Mouse (Mus musculus) mesoderm, embryonic 11.5 days (tissue): ENCODE data around the gene Arntl2.
"Not testable (repeated sequence)": the region's sequence is repeated elsewhere in the genome, so short reads cannot be mapped to it uniquely, and the experiment has no call there.

ENCODE experiments used
- DNase-seq: peaks from one replicate; pipeline ENCODE4 v3.0.0-alpha.2; 2012; ENCODE audit warnings: low read depth, low spot score

Arntl2 gene

GRCm38 (mm10) chr6:146847402-146847801 is 51.5 kb downstream of the Arntl2 start:
- no peak for DNase-seq

GRCm38 (mm10) chr6:146848281-146848680 is 52.4 kb downstream of the Arntl2 start:
- no peak for DNase-seq

- no peak for DNase-seq
Measured at GRCm38 (mm10) chr6:146850050-146850449, 54.2 kb downstream of the Arntl2 start, which contains the start of gene Smco2. Gene Smco2 (plus strand): TSS chr6:146850104.

GRCm38 (mm10) chr6:146851916-146852315 is 56.1 kb downstream of the Arntl2 start:
- no peak for DNase-seq

GRCm38 (mm10) chr6:146852739-146853138 is 56.9 kb downstream of the Arntl2 start:
- DNase-seq = no peak

- DNase-seq = no peak
Measured at GRCm38 (mm10) chr6:146855185-146855584, 59.3 kb downstream of the Arntl2 start.

GRCm38 (mm10) chr6:146857386-146857785 is 61.5 kb downstream of the Arntl2 start:
- no peak for DNase-seq

- no peak for DNase-seq
Measured at GRCm38 (mm10) chr6:146863154-146863553, 67.3 kb downstream of the Arntl2 start.

- not testable (repeated sequence) for DNase-seq
Measured at GRCm38 (mm10) chr6:146864370-146864769, 68.5 kb downstream of the Arntl2 start.

- DNase-seq = no peak
Measured at GRCm38 (mm10) chr6:146865701-146866100, 69.8 kb downstream of the Arntl2 start.

GRCm38 (mm10) chr6:146871975-146872374 is 76.1 kb downstream of the Arntl2 start:
- no peak for DNase-seq

- DNase-seq = no peak
Measured at GRCm38 (mm10) chr6:146874415-146874814, 78.6 kb downstream of the Arntl2 start.

- no peak for DNase-seq
Measured at GRCm38 (mm10) chr6:146876820-146877219, 81.0 kb downstream of the Arntl2 start.

GRCm38 (mm10) chr6:146877425-146878045 is 81.7 kb downstream of the Arntl2 start:
- DNase-seq = no peak

GRCm38 (mm10) chr6:146878926-146879325 is 83.1 kb downstream of the Arntl2 start:
- no peak for DNase-seq

- no peak for DNase-seq
Measured at GRCm38 (mm10) chr6:146879856-146880255, 84.0 kb downstream of the Arntl2 start.

GRCm38 (mm10) chr6:146880296-146880695 is 84.4 kb downstream of the Arntl2 start:
- no peak for DNase-seq

- no peak for DNase-seq
Measured at GRCm38 (mm10) chr6:146881896-146882770, 86.3 kb downstream of the Arntl2 start.
